Mouse (Mus musculus) heart, embryonic 10.5 days (tissue): ENCODE results near the gene Lrrc1. TPM values are rescaled to one million over a fixed set of nuclear protein-coding genes. Genes with fewer than 3 reads are reported as not detected.
A peak's percentile ranks its signal among the peaks of the same experiment; 100 is the strongest.

Source experiments
- DNase-seq: peaks from one replicate; pipeline ENCODE4 v3.0.0-alpha.2; 2017; ENCODE audit warnings: low spot score
- H3K27ac ChIP-seq: fragments of 300-500 bp; sonication (generic); 2 replicates; pipeline ENCODE4 v1.5.1; 2016; ENCODE audit warnings: mild to moderate bottlenecking
- H3K27me3 ChIP-seq: fragments of 300-500 bp; sonication (generic); 2 replicates; pipeline ENCODE4 v1.6.1; 2016; ENCODE audit warnings: mild to moderate bottlenecking; ENCODE audit not compliant: poor library complexity, insufficient read depth, severe bottlenecking
- H3K36me3 ChIP-seq: fragments of 300-500 bp; sonication (generic); 2 replicates; pipeline ENCODE4 v1.6.1; 2016; ENCODE audit warnings: mild to moderate bottlenecking, moderate library complexity
- H3K4me1 ChIP-seq: fragments of 300-500 bp; sonication (generic); 2 replicates; pipeline ENCODE4 v1.6.1; 2016; ENCODE audit warnings: mild to moderate bottlenecking
- H3K4me3 ChIP-seq: fragments of 300-500 bp; sonication (generic); 2 replicates; pipeline ENCODE4 v1.5.1; 2016; ENCODE audit warnings: mild to moderate bottlenecking, moderate library complexity
- H3K9me3 ChIP-seq: fragments of 300-500 bp; sonication (generic); 2 replicates; pipeline ENCODE4 v1.6.1; 2016; ENCODE audit warnings: mild to moderate bottlenecking, moderate library complexity
- WGBS: fragments of 180-500 bp; shearing (Covaris S2); methylation state at CpG from one replicate; pipeline ENCODE4 v1.1.7; 2016; 5-methylcytosine and 5-hydroxymethylcytosine counted together
- polyA plus RNA-seq: library from polyadenylated mRNA; unstranded; fragments of >200 nt; fragmentation: Nextera tagmentation; extraction: Ambion mirVana; gene quantifications from 2 replicates; pipeline ENCODE4 v1.2.1, GENCODE M21; 2016

The Lrrc1 gene
- polyA plus RNA-seq, 1 experiment from 2014 or later, result 13.5 TPM

DNA sequence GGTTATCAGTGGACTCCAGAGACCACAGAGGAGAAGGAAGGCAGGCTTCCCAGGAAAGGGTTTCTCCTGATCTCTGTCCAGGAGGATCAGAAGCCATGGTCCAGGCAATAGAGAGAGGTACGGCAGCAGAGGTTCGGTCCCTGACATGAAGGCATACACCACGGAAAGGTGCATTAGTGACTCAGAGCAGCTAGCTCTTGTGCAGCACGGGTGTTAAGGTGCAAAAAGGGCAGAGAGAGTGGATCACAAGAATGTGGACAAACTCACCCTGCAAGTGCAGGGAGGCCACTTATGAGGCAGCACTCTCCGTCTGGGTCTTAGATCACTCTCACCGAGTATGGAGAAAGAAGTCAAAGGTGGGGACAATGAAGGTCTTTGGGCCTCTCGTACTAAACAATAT is 7.8 kb downstream of the Lrrc1 start:
- no peak for DNase-seq
- WGBS, result 59% methylated on average over 7 of the region's 7 CpGs
- peaks cover 58% of the 10 kb centered on the region for H3K4me1 ChIP-seq
- H3K36me3 ChIP-seq, result no peaks in the 10 kb centered on the region
- no peak overlapping the region for H3K4me3 ChIP-seq
- H3K27ac ChIP-seq, result no peak overlapping the region
- H3K9me3 ChIP-seq, result no peaks in the 10 kb centered on the region
- H3K27me3 ChIP-seq, result no peaks in the 10 kb centered on the region

GRCm38 (mm10) chr9:77536286-77536685 is 8.4 kb downstream of the Lrrc1 start:
- H3K36me3 ChIP-seq, result no peaks in the 10 kb centered on the region
- no peaks in the 10 kb centered on the region for H3K9me3 ChIP-seq
- H3K4me3 ChIP-seq, result no peak overlapping the region
- H3K27ac ChIP-seq, result no peak overlapping the region
- 70% methylated on average over 6 of the region's 6 CpGs for WGBS
- H3K27me3 ChIP-seq, result no peaks in the 10 kb centered on the region
- H3K4me1 ChIP-seq, result peaks cover 58% of the 10 kb centered on the region
- DNase-seq, result no peak

GRCm38 (mm10) chr9:77535021-77535744 is 9.5 kb downstream of the Lrrc1 start:
- Histone ChIP-seq H3K27me3 (no peaks in the 10 kb centered on the region), H3K9me3 (no peaks in the 10 kb centered on the region), H3K27ac (peak overlapping the region; percentile 31; the same call in 1 of the 2 replicates), H3K36me3 (no peaks in the 10 kb centered on the region), H3K4me1 (peaks cover 66% of the 10 kb centered on the region), H3K4me3 (peak overlapping the region; percentile 31)
- WGBS, result 8% methylated on average over 17 of the region's 17 CpGs
- DNase-seq, result no peak

DNA sequence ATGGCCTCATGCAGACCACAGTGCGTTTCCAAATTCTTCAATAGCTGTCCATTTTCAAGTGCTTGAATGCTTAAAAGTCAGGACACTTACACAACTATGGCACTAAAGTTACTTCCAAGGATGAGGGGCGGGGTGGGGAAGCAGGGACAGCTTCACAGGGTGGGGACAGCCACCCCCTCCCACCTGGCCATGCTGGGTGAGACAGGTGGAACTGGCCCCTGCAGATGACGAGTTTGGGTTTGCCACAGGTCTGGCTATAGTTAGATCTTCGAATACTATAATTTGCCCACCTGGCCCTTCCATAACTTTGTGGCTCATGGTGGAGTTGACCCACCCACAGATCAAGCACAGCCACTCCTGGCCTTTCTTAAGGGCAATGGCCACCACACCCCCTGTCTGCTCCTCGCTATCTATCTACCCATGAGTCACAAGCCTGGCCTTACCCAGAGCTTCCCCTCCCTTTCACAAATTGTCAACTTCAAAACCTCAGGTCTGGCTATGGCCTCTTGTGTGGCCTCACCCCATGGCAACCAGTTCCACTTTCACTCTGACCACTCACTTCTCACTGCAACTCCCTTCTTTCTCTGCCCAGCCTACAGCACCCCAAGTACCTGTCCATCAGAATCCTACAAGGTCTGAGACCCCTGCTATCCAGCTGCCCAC is 16.2 kb downstream of the Lrrc1 start:
- H3K4me1 ChIP-seq, result peaks cover 57% of the 10 kb centered on the region
- no peak overlapping the region for H3K4me3 ChIP-seq
- no peak for DNase-seq
- H3K36me3 ChIP-seq, result no peaks in the 10 kb centered on the region
- no peak overlapping the region for H3K27ac ChIP-seq
- no peaks in the 10 kb centered on the region for H3K9me3 ChIP-seq
- 76% methylated on average over 5 of the region's 5 CpGs for WGBS
- H3K27me3 ChIP-seq, result no peaks in the 10 kb centered on the region

DNA sequence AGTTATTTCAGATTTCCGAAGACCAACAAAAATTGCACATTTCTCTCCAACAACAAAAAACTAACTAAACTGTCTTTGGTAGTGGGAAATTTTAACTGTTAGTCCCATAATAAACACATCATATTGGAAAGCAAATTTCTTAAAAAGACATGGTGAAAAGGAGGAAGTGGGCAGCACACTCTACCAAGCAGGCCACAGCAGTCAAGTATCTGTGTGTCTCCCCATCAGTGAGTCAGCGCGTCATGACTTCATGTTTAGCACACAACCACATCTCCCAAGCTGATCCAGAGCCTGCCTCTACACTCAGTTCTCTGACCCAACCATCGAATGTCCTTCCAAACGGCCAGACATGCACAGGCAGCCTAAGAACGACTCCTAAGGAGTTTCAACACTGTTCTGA is 17.5 kb downstream of the Lrrc1 start:
- peak; percentile 19 for DNase-seq
- Histone ChIP-seq H3K9me3 (no peaks in the 10 kb centered on the region), H3K27me3 (no peaks in the 10 kb centered on the region), H3K27ac (no peak overlapping the region), H3K36me3 (no peaks in the 10 kb centered on the region), H3K4me3 (no peak overlapping the region), H3K4me1 (peaks cover 50% of the 10 kb centered on the region)
- WGBS, result 73% methylated on average over 6 of the region's 6 CpGs

GRCm38 (mm10) chr9:77526715-77527114 is 18.0 kb downstream of the Lrrc1 start:
- peak; percentile 75 for DNase-seq
- H3K4me1 ChIP-seq, result peaks cover 50% of the 10 kb centered on the region
- no peaks in the 10 kb centered on the region for H3K36me3 ChIP-seq
- no peaks in the 10 kb centered on the region for H3K9me3 ChIP-seq
- WGBS, result 30% methylated on average over 2 of the region's 2 CpGs
- H3K27ac ChIP-seq, result no peak overlapping the region
- no peak overlapping the region for H3K4me3 ChIP-seq
- no peaks in the 10 kb centered on the region for H3K27me3 ChIP-seq

DNA sequence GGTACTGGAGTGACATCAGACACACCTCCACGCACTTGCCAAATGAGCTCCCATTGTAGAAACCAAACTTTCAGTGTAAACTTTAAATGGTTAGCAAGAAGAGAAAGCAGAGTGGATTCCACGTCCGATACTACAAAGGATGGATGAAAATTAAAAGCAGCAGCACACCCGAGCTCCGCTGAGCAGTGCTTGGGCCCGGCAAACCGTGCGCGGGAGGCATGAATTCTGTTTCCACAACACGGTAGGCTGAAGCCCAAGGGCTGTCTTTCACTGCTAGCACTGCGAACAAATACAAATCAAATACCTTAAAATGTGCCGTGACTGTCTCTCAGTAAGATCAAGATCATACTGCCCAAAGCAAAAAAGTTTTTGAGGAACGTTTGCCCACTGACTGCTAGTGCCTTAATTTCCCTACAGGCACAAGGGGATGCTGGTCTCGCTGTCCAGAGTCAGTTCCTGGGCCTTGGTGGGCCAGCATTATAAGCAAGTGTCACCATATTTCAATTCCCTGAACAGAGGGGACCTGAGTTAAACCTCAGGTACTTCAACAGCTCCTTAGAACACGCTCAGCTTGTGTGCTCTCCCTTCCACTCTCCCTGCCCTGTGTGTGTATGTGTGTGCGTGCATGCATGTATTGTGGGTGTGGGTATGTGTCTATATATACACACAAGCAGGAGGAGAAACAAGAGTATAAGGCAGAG is 18.9 kb downstream of the Lrrc1 start:
- Histone ChIP-seq H3K36me3 (no peaks in the 10 kb centered on the region), H3K4me1 (peaks cover 46% of the 10 kb centered on the region), H3K9me3 (no peaks in the 10 kb centered on the region), H3K27me3 (no peaks in the 10 kb centered on the region), H3K27ac (no peak overlapping the region), H3K4me3 (no peak overlapping the region)
- peak; percentile 70 for DNase-seq
- WGBS, result 86% methylated on average over 16 of the region's 16 CpGs

- WGBS, result 92% methylated on average over 4 of the region's 4 CpGs
- Histone ChIP-seq H3K27me3 (no peaks in the 10 kb centered on the region), H3K9me3 (no peaks in the 10 kb centered on the region), H3K36me3 (no peaks in the 10 kb centered on the region), H3K27ac (no peak overlapping the region), H3K4me3 (no peak overlapping the region), H3K4me1 (peaks cover 38% of the 10 kb centered on the region)
- DNase-seq, result peak; percentile 54
Measured at GRCm38 (mm10) chr9:77523793-77524192, 20.9 kb downstream of the Lrrc1 start.

GRCm38 (mm10) chr9:77522476-77522875 is 22.2 kb downstream of the Lrrc1 start:
- H3K27ac ChIP-seq, result no peak overlapping the region
- H3K9me3 ChIP-seq, result no peaks in the 10 kb centered on the region
- no peak overlapping the region for H3K4me3 ChIP-seq
- peaks cover 40% of the 10 kb centered on the region for H3K4me1 ChIP-seq
- no peaks in the 10 kb centered on the region for H3K36me3 ChIP-seq
- WGBS, result 95% methylated on average over 3 of the region's 3 CpGs
- no peaks in the 10 kb centered on the region for H3K27me3 ChIP-seq
- no peak for DNase-seq

DNA sequence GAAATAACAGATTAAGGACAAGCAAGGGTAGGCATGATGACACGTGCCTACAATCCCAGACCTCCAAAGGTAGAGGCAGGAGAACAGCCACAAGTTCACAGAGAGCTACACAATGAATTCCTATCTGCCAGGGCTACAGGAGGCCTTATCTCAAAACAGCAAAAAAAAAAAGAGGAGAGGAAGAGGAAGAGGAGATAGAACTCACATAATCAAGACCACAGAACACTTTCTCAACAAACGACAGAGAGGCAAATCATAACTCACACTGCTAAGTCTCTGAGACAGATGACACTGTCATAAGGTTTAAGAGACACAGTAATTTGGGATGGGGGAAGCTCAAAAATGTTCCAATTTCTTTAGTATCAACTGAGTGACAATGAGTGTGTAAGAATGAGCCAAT is 25.5 kb downstream of the Lrrc1 start:
- no peak for DNase-seq
- WGBS, result 35% methylated on average over 2 of the region's 2 CpGs
- Histone ChIP-seq H3K9me3 (no peaks in the 10 kb centered on the region), H3K4me1 (peaks cover 38% of the 10 kb centered on the region), H3K27ac (no peak overlapping the region), H3K27me3 (no peaks in the 10 kb centered on the region), H3K36me3 (no peaks in the 10 kb centered on the region), H3K4me3 (no peak overlapping the region)

DNA sequence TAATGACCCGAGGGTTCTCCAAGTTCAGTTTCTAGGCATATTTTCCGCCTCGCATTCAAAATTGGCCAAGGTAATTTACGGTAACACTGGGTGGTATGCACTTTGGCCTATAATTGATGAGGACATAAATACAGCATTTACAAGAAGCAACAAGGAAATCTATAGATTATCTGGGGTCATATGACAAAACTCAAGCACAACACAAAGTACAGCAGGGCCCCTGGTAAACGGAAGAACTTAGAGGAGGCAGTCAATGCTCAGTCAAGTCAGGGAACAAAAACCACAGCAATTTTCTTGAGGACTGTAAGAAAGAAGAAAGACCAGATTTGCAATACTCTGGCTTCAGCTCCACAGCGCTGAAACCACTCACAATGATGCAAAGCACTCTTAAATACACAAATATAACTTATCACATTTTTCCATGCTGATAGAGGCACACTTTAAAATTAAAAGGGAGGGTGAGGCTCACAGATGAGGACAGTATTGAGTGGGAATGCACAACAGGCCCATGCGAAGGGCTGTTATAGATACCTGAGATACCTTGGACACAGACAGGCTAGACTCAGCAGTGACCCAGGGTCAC is 27.8 kb downstream of the Lrrc1 start:
- 90% methylated on average over 7 of the region's 7 CpGs for WGBS
- Histone ChIP-seq H3K9me3 (no peaks in the 10 kb centered on the region), H3K27ac (no peak overlapping the region), H3K27me3 (no peaks in the 10 kb centered on the region), H3K36me3 (no peaks in the 10 kb centered on the region), H3K4me1 (peaks cover 56% of the 10 kb centered on the region), H3K4me3 (no peak overlapping the region)
- DNase-seq, result peak; percentile 19

- WGBS, result 85% methylated on average over 3 of the region's 3 CpGs
- Histone ChIP-seq H3K9me3 (no peaks in the 10 kb centered on the region), H3K27me3 (no peaks in the 10 kb centered on the region), H3K27ac (no peak overlapping the region), H3K4me3 (no peak overlapping the region), H3K4me1 (peaks cover 46% of the 10 kb centered on the region), H3K36me3 (no peaks in the 10 kb centered on the region)
- peak; percentile 67 for DNase-seq
Measured at GRCm38 (mm10) chr9:77513892-77514291, 30.8 kb downstream of the Lrrc1 start.

DNA sequence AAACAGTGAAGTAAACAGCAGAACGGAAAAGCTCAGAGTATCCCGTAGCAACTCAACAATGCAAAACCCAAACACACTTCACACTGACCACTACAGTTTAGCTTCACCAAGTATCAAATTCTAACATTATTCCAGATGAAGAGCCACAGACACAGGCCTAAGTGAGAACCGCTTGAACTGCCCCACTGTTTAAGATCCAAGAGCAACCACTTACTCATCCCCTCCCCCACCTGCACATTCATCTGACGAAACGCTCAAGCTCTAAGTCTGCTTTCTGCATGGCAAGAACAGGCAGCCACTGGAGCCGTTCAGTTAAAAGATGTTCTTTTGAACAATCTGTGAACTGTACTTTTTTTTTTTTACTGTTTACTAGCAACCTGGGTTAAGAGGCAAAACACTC is 32.5 kb downstream of the Lrrc1 start:
- Histone ChIP-seq H3K9me3 (no peaks in the 10 kb centered on the region), H3K4me1 (peaks cover 33% of the 10 kb centered on the region), H3K27ac (no peak overlapping the region; the same call in 1 of the 2 replicates), H3K4me3 (no peak overlapping the region), H3K36me3 (no peaks in the 10 kb centered on the region), H3K27me3 (no peaks in the 10 kb centered on the region)
- WGBS, result 46% methylated on average over 6 of the region's 6 CpGs
- no peak for DNase-seq
